ENCODE assay signal across 8 mouse cellular contexts in genomic region chr9:37655961-37656360, GRCm38 (mm10). TPM values are rescaled to one million over a fixed set of nuclear protein-coding genes. Genes with fewer than 3 reads are reported as not detected.
DNase-seq lines count a peak whose midpoint lies in the region; ATAC-seq and TF ChIP-seq lines count a peak whose summit lies in the region.

No protein-coding gene starts in this region.

- H3K4me1 ChIP-seq in lung, adult 2 months (ENCODE audit: control insufficient read depth, insufficient read depth, low read length), result peaks cover 3% of the 10 kb centered on the region
- H3K4me1 ChIP-seq in embryonic facial prominence, embryonic 10.5 days, result peaks cover 17% of the 10 kb centered on the region
- peaks cover 8% of the 10 kb centered on the region for H3K4me1 ChIP-seq in limb, embryonic 10.5 days

- no peak for TF ChIP-seq CTCF in lung, adult 2 months (IDR thresholded peaks at IDR 0.05; ENCODE audit: insufficient read depth, low read length)

- WGBS in lung, adult 2 months, result 31% methylated on average over 8 of the region's 8 CpGs
- WGBS in embryonic facial prominence, embryonic 10.5 days, result 67% methylated on average over 8 of the region's 8 CpGs
- WGBS in limb, embryonic 10.5 days, result 71% methylated on average over 8 of the region's 8 CpGs

- peaks cover 38% of the 10 kb centered on the region for H3K36me3 ChIP-seq in embryonic facial prominence, embryonic 10.5 days (replicated peaks)
- peaks cover 37% of the 10 kb centered on the region for H3K36me3 ChIP-seq in limb, embryonic 10.5 days

- ATAC-seq in neutrophil, adult 5-6 weeks (ENCODE audit: extremely low read depth, insufficient number of reproducible peaks, low FRiP score, poor library complexity, severe bottlenecking), result peak; percentile 17; the same call in 1 of the 2 replicates

- no peak for TF ChIP-seq POLR2A in lung, adult 2 months (IDR thresholded peaks at IDR 0.05; ENCODE audit: borderline replicate concordance, extremely low read depth, low read depth, low read length)

- no peaks in the 10 kb centered on the region for H3K9me3 ChIP-seq in embryonic facial prominence, embryonic 10.5 days
- H3K9me3 ChIP-seq in limb, embryonic 10.5 days (replicated peaks), result no peaks in the 10 kb centered on the region

- H3K4me3 ChIP-seq in lung, adult 2 months (replicated peaks; ENCODE audit: extremely low read depth, low read depth, low read length), result peak overlapping the region; percentile 53
- H3K4me3 ChIP-seq in embryonic facial prominence, embryonic 10.5 days, result peak overlapping the region; percentile 82
- peak overlapping the region; percentile 85 for H3K4me3 ChIP-seq in limb, embryonic 10.5 days

- no peaks in the 10 kb centered on the region for H3K27me3 ChIP-seq in embryonic facial prominence, embryonic 10.5 days (replicated peaks; ENCODE audit: low read depth, poor library complexity, severe bottlenecking)
- no peaks in the 10 kb centered on the region for H3K27me3 ChIP-seq in limb, embryonic 10.5 days (ENCODE audit: low read depth, poor library complexity, severe bottlenecking)

- H3K27ac ChIP-seq in embryonic facial prominence, embryonic 10.5 days (replicated peaks), result no peak overlapping the region
- peak overlapping the region; percentile 92; the same call in 1 of the 2 replicates for H3K27ac ChIP-seq in limb, embryonic 10.5 days

- no peak for DNase-seq in lung, adult 2 months
- no peak for DNase-seq in lung, postnatal 10 days
- DNase-seq in embryonic facial prominence, embryonic 10.5 days (ENCODE audit: low spot score), result no peak
- DNase-seq in limb, embryonic 10.5 days (ENCODE audit: low spot score), result no peak
- no peak for DNase-seq in adrenal gland, postnatal 36 days
- no peak for DNase-seq in frontal cortex, postnatal 25 days (ENCODE audit: low spot score in 2 of 2)
- no peak for DNase-seq in ovary, adult 18-20 months (ENCODE audit: low spot score)

RNA-seq across cellular contexts. Expression of gene Tbrg1, which starts 1.2 kb away (rescaled TPM):
- polyA plus RNA-seq in lung, adult 2 months (2012; rRNA removed), result 32.7 and 44.5 TPM in 2 replicates
- 128 and 129 TPM in 2 replicates for polyA plus RNA-seq in embryonic facial prominence, embryonic 10.5 days (2016; fragmentation: Nextera tagmentation; extraction: Ambion mirVana)
- 124 and 128 TPM in 2 replicates for polyA plus RNA-seq in limb, embryonic 10.5 days (2016; fragmentation: Nextera tagmentation; extraction: Ambion mirVana)
- total RNA-seq in neutrophil, adult 5-6 weeks (2017), result 49.5 and 53.0 TPM in 2 replicates
- 10 to 100 TPM; 82.0 to 91.9 TPM for total RNA-seq in adrenal gland, postnatal 36 days (2021)

RNA-seq across cellular contexts. Expression of gene Panx3, which starts 13.1 kb away (rescaled TPM):
- polyA plus RNA-seq in lung, adult 2 months (2012; rRNA removed), result not detected in 2 replicates
- 0.09 TPM in 1 of 2 replicates, not detected in the other for polyA plus RNA-seq in embryonic facial prominence, embryonic 10.5 days (2016; fragmentation: Nextera tagmentation; extraction: Ambion mirVana)
- not detected in 2 replicates for polyA plus RNA-seq in limb, embryonic 10.5 days (2016; fragmentation: Nextera tagmentation; extraction: Ambion mirVana)
- 0.25 TPM in 1 of 2 replicates, not detected in the other for total RNA-seq in neutrophil, adult 5-6 weeks (2017)
- total RNA-seq in adrenal gland, postnatal 36 days (2021), result under 1 TPM in 1 of 2 experiments, not detected in 1; 0.16 TPM

RNA-seq across cellular contexts. Expression of gene Spa17, which starts 42.4 kb away (rescaled TPM):
- polyA plus RNA-seq in lung, adult 2 months (2012; rRNA removed), result 2.6 and 3.1 TPM in 2 replicates
- 8.0 and 9.2 TPM in 2 replicates for polyA plus RNA-seq in embryonic facial prominence, embryonic 10.5 days (2016; fragmentation: Nextera tagmentation; extraction: Ambion mirVana)
- polyA plus RNA-seq in limb, embryonic 10.5 days (2016; fragmentation: Nextera tagmentation; extraction: Ambion mirVana), result 5.4 and 6.4 TPM in 2 replicates
- total RNA-seq in neutrophil, adult 5-6 weeks (2017), result 2.2 and 2.9 TPM in 2 replicates
- total RNA-seq in adrenal gland, postnatal 36 days (2021), result 1 to 10 TPM; 3.0 to 4.4 TPM
